Mouse (Mus musculus) E14TG2a.4 (cell line): ENCODE data around the gene Rimbp2.

ENCODE experiments used
- CTCF ChIP-seq: conservative IDR thresholded peaks from 2 replicates; pipeline ENCODE4 v1.5.1; 2014; ENCODE audit warnings: low read length
- NANOG ChIP-seq: IDR thresholded peaks from 2 replicates; pipeline ENCODE4 v1.6.1; 2014; ENCODE audit warnings: borderline replicate concordance, low read length, mixed read lengths
- POU5F1 ChIP-seq: IDR thresholded peaks from 2 replicates; pipeline ENCODE4 v1.6.1; 2014; ENCODE audit warnings: low read length, borderline replicate concordance

DNA sequence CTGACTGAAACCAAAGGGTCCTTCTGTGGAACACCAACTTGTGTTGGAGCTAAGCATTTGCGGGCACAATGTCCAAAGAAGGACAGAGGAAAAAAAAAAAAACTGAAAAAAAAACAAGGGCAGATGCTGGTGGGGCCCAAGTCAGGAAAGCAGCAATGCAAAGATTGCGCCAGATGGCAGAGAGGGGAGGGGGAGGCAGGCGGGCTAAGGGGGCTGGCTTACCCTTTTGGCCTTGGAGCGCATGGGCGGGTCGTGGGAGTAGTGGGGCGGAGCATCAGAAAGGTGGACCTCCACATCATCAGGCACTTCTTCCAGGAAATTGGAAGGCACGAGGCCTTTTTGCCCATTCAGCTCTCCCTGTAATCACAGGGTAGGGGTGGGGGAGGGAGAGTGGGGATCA lies 192.2 kb downstream of the Rimbp2 start:
- no peak for TF ChIP-seq CTCF
- no peak for TF ChIP-seq POU5F1
- no peak for TF ChIP-seq NANOG
